Mouse (Mus musculus): ENCODE results near the gene Gm9508.

DNA sequence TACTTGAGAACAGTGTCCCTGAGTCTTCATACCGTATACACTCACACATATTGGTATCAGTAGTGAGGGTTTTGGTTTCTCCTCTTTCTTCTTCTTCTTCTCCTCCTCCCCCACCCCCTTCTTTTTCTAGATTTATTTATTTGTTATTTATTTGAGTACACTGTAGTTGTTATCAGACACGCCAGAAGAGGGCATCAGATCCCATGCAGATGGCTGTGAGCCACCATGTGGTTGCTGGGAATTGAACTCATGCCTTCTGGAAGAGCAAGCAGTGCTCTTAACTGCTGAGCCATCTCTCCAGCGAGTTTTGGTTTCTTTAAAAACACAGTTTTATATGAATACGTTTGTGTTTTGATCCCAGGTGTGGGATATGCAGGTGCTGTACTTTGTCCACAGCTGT is 31.2 kb upstream of the Gm9508 start:
- TF ChIP-seq CTCF (conservative IDR thresholded peaks at IDR 0.05 in 1 of 2, IDR thresholded peaks at IDR 0.05 in 1 of 2; ENCODE audit: low read depth in 2 of 2, low read length in 2 of 2) = peak in 1 of 2 experiments; percentile 56; a peak in 2 of 4 replicates
- TF ChIP-seq MAX (IDR thresholded peaks at IDR 0.05; ENCODE audit: low read length) = no peak
